Mouse (Mus musculus): ENCODE data around the gene Ddx4. TPM values are rescaled to one million over a fixed set of nuclear protein-coding genes. Genes with fewer than 3 reads are reported as not detected.

The Ddx4 gene
- 1 to 10 TPM; 1.5 to 3.5 (median 2.1) TPM for total RNA-seq (2022)

GRCm38 (mm10) chr13:112652205-112652604 is at the start of gene Ddx4:
Gene Ddx4, minus strand, starts transcription at chr13:112652475.
- no peak for DNase-seq (ENCODE audit: low spot score in 2 of 2)

- DNase-seq (ENCODE audit: low spot score in 2 of 2) = no peak
Observed at GRCm38 (mm10) chr13:112701256-112701655, 49.0 kb upstream of the Ddx4 start.

- no peak for DNase-seq (ENCODE audit: low spot score in 2 of 2)
Observed at GRCm38 (mm10) chr13:112695526-112696240, 43.4 kb upstream of the Ddx4 start.

GRCm38 (mm10) chr13:112692870-112693553 is 40.7 kb upstream of the Ddx4 start:
- DNase-seq (ENCODE audit: low spot score in 2 of 2) = no peak

- no peak for DNase-seq (ENCODE audit: low spot score in 2 of 2)
Observed at GRCm38 (mm10) chr13:112686155-112686554, 33.9 kb upstream of the Ddx4 start.

GRCm38 (mm10) chr13:112683970-112684369 is 31.7 kb upstream of the Ddx4 start:
- no peak for DNase-seq (ENCODE audit: low spot score in 2 of 2)

GRCm38 (mm10) chr13:112683312-112683711 is 31.0 kb upstream of the Ddx4 start:
- no peak for DNase-seq (ENCODE audit: low spot score in 2 of 2)

- no peak for DNase-seq (ENCODE audit: low spot score in 2 of 2)
Observed at GRCm38 (mm10) chr13:112678154-112678553, 25.9 kb upstream of the Ddx4 start.

GRCm38 (mm10) chr13:112673899-112674447 is 21.7 kb upstream of the Ddx4 start:
- DNase-seq (ENCODE audit: low spot score in 2 of 2) = peak; percentile 39 to 57

GRCm38 (mm10) chr13:112672797-112673196 is 20.5 kb upstream of the Ddx4 start:
- no peak for DNase-seq (ENCODE audit: low spot score in 2 of 2)

GRCm38 (mm10) chr13:112671708-112672107 is 19.4 kb upstream of the Ddx4 start:
- DNase-seq (ENCODE audit: low spot score in 2 of 2) = no peak

GRCm38 (mm10) chr13:112667215-112667614 is 14.9 kb upstream of the Ddx4 start:
- DNase-seq (ENCODE audit: low spot score in 2 of 2) = no peak

- DNase-seq (ENCODE audit: low spot score in 2 of 2) = no peak
Observed at GRCm38 (mm10) chr13:112666433-112667024, 14.3 kb upstream of the Ddx4 start.

- DNase-seq (ENCODE audit: low spot score in 2 of 2) = no peak
Observed at GRCm38 (mm10) chr13:112661687-112662086, 9.4 kb upstream of the Ddx4 start.

GRCm38 (mm10) chr13:112660574-112661381 is 8.5 kb upstream of the Ddx4 start, which contains the start of gene Slc38a9:
Gene Slc38a9, plus strand, starts transcription at chr13:112660751.
- peak; percentile 92 to 93 for DNase-seq (ENCODE audit: low spot score in 2 of 2)

GRCm38 (mm10) chr13:112659986-112660573 is 7.8 kb upstream of the Ddx4 start:
- DNase-seq (ENCODE audit: low spot score in 2 of 2) = no peak

GRCm38 (mm10) chr13:112651183-112651582 is 1.1 kb downstream of the Ddx4 start:
- DNase-seq (ENCODE audit: low spot score in 2 of 2) = no peak

- DNase-seq (ENCODE audit: low spot score in 2 of 2) = no peak
Observed at GRCm38 (mm10) chr13:112645529-112646186, 6.6 kb downstream of the Ddx4 start.

- no peak for DNase-seq (ENCODE audit: low spot score in 2 of 2)
Observed at GRCm38 (mm10) chr13:112644996-112645395, 7.3 kb downstream of the Ddx4 start.

GRCm38 (mm10) chr13:112642897-112643296 is 9.4 kb downstream of the Ddx4 start:
- no peak for DNase-seq (ENCODE audit: low spot score in 2 of 2)

Measured in layer of hippocampus, adult 8-10 months (tissue).